Mouse (Mus musculus) heart, adult 11 months (tissue): ENCODE measurements at regions not wholly inside any gene's neighbourhood (a gene's known extent, or its start where the extent isn't known, plus 50 kb on each side); places are given as distances from the start of the nearest gene placed in this dataset.

Experiments
- DNase-seq: peaks from one replicate; pipeline ENCODE4 v3.0.0; 2022

GRCm38 (mm10) chr1:194161469-194161868 lies 456.5 kb upstream of the Plxna2 start:
- DNase-seq = no peak

GRCm38 (mm10) chr1:194160761-194161461 lies 457.1 kb upstream of the Plxna2 start:
- DNase-seq = no peak

DNA sequence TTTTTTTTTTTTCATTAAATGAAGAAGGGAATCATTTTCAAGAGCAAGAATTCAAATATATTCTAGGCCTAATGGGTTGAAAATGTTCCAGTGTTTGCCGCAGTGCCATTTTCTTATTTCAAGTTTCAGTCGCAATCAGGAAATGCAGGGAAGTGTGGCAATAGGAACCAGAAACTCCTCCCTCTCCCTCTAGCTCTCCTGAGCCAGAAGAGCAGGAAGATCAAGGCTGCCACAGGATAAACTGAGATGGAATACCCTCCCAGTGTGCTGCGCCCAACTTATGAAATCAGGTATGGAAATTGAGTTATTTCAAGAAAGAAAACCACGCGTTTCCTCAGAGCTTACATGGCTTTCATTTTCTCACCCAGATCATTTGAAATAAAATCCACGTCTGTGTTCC lies 460.8 kb upstream of the Plxna2 start:
- no peak for DNase-seq

GRCm38 (mm10) chr1:194148416-194149364 lies 469.3 kb upstream of the Plxna2 start:
- DNase-seq = no peak

- no peak for DNase-seq
Observed at GRCm38 (mm10) chr1:194117631-194118360, 500.2 kb upstream of the Plxna2 start.

DNA sequence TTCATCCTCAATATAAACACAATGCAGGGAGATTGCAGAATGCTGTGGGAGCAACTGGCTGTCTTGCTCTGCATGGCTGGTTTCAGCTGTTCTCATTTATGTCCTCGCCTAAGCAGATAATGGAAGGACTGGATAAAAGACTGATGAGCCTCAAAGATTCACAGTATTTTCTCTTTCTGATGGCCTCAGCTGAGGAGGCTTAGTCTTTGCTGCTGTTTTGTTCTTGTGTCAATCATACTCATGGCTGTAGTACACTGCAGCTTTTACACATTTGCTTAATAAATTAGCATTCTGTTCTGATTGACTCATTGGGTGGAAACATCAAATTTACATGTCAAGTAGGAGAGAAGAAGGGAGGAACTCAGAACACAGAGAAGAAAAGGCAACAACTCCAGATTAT lies 503.6 kb upstream of the Plxna2 start:
- no peak for DNase-seq

GRCm38 (mm10) chr1:194111931-194112330 lies 506.1 kb upstream of the Plxna2 start:
- DNase-seq = no peak

GRCm38 (mm10) chr1:194109172-194110071 lies 508.6 kb upstream of the Plxna2 start:
- DNase-seq = peak; percentile 34

DNA sequence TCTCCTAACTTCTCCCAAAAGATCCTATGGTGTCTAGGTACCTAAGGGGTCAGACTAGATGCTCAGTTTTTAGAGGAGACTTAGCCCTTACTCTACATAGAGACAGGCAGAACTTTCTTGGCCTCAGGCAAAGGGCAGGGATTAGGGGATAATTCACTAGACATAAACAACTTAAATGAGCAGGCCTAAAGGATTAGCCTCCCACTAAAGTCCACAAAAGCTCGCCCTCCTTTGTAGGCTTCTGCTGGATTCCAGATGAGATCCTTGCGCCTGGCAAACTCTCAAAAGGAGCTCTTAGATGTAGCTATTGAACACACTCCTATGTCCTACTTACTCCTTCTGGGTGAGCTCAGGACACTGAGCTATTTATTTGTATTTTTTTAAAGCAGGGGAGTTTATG lies 509.9 kb upstream of the Plxna2 start:
- DNase-seq = peak; percentile 22

DNA sequence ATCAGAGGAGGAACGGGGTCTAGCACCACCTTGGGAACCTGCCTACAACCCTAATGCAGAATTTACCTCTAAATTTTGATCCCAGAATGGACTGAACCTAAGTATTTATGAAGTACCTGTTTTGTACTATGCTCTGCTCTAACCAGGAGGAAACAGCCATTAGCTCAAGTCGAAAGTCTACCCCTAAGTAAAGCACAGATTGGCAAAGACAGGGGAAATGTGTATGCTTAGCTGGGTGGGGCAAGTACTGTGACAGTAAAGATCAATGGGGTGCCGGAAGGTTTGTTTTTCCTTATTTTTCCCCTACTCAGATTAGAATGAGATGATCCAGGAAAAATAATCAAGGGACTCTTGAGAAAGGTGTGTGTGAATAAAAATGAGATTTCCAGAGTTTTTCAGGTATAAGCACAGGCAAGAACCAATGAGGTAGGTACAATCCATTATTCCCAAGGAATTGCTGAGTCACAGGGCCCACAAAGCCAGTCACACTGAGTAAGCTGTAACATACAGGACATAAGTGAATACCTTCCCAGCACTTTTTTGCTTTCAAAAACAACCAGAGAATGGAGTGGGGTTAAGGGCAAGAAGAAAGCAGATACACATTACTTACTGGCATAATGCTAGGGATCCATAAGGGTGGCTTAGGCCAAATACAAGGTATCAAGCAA lies 510.6 kb upstream of the Plxna2 start:
- peak; percentile 28 for DNase-seq

GRCm38 (mm10) chr1:194089918-194090548 lies 528.0 kb upstream of the Plxna2 start:
- DNase-seq = no peak

GRCm38 (mm10) chr1:194058512-194058911 lies 559.5 kb upstream of the Plxna2 start:
- no peak for DNase-seq

DNA sequence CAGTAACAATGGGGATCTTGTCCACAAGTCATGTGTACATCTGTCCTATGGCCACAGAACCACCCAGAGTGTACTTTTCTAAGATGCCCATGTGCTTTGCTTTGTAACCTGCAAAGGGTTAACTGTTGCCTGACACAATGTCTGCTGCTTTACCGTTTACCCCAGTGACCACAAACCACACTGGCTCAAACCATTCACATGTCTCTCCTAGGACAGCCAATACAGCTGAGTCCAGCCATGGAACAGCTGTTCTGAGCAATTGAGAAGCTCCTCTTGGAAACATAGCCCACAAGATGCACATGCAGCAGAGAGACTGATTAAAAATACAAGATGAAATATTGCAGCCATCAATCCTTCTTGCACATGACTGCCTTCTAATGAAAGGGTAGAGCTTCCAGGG lies 561.5 kb upstream of the Plxna2 start:
- DNase-seq = no peak

DNA sequence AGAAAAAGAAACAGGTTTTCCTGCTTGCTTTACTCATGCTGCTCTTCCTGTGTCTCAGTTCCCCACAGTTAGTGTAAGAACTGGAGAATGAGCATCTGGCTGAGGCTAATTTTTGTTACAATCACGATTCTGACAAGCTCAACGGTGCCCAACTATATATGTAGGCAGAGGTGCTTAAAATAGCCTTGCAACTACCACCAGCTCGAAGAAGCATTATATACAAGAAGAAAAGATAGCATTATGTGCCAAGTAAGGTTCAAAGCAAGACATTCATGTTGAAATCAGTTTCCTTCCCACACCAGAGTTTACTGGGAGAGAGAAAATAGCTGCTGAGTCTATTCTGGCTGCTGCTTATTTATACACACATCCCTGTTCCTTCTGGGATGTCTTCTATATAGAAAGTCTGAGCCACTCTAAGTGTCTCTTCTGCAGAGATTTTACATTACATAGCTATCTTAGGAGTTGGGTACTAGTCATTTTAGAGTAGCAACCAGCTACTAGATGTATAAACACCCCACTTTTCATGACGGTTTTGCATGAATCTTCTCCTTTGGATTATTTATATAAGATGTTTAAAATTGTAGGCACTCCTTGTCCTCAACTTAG lies 568.2 kb upstream of the Plxna2 start:
- no peak for DNase-seq

DNA sequence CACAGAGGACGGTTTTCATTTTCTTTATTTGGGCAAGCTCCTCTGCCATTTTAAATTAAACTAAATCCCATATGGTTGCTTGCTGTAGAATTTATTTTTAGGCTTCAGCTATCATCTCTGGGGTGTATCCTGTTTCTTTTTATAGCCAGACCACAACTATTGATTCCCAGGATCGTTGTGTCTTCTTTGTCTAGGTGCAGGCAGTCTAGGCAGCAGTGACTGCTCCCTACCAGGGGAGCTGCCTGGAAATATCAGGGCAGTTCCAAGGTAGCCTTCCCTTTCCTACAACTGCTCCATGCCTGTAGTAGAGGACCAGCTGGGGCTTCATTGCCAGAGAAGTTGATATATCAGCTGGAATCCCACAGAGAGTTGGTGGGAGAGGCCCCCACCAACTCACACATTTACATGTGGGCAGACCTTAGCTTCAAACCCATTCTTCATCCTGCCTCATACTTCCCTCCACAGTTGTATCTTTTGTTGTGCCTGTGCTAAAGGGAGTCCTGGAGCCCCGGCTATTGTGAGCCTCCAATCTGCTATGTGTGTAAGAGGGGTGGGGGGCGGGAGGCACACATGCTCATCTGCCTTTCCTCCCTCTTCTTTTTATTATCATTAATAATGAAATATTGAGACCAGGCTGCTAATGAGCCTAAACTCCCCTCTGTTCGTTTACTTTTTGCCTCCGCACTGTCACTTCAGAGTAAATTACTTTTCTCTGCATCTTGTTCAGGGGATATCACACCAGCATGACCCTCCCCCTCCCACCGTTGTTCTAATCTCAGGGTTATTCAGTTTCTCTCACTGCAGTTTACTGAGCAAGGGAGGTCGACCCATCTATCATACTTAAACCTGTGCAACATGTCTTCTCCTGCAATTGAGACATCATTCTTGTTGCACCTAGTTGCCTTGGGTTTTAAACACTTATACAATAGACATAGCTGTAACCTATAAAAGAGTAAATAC lies 576.3 kb upstream of the Plxna2 start:
- DNase-seq = no peak

GRCm38 (mm10) chr1:194038711-194039110 lies 579.3 kb upstream of the Plxna2 start:
- no peak for DNase-seq

DNA sequence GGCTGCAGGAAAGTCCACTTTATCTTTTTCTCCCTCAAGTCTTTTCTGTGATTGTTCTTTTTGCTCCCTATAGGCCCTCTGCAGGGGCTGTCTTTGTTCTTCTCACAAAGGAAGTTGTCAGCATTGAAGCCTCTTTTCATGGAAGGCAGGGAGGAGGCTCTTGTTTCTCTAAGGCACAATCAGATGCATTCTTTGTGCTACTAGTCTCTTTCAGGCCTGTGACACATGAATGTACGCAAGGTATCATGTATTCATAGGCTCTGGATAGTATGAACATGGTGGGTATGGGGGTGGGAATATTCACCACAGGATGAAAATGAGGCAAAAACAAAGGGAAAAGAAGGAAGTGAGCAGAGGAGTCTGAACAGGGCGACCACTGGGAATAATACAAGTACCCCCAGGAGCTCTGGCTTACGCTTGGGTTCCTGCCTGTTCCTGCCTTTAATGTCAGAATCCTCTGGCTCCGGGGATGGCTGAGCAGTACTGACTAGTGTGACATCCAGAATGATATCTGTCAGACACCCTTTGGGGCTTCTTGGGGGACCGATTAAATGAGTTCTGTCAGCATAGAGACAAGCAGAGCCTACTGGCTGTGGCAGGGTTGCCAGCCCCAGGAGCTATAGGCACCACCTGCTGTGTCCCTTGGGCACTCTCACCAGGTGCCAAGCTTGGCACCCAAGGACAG lies 583.7 kb upstream of the Plxna2 start:
- peak; percentile 68 for DNase-seq

DNA sequence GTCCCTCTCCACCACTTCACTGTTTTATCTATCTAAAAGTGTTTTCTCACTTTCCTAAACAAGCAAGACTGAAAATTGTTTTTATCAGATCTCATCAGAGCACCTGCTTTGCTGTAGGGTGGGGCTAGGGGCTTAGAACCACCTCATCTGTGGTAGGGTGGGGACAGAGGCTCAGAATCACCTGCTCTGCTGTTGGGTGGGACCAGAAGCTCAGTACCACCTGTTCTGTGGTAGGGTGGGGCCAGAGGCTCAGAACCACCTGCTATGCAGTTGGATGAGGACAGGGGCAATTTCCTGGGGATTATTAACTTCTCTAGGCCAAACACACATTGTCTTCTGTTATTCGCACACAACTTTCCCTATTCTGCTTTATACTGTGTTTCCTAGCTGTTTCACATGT lies 585.4 kb upstream of the Plxna2 start:
- peak; percentile 57 for DNase-seq

DNA sequence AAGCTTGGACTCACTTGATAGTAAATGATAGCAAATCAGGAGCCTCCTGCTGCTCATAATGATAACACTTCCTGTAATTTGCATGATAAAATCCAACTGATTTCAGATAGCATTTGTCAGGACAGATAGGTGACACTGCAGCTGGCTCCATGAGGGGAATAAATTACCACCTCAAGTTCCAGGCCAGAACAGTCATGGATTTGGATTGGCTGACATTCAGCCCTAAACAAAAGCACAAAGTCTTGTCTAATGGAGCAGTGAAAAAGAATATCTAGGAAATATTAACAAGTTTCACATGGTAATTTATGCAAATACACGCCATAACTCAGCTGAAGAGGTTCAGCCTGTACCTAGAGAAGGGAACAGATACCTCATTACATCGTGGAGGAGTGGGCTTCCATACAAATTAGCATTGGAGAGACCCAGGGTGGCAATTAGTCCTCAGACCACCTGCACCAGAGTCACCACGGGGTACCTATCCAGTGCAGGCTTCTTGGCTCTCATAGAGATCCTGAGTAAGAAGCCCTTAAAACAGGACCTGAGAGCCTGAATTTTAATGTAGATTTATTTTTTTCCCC lies 587.3 kb upstream of the Plxna2 start:
- peak; percentile 37 for DNase-seq
